Mouse (Mus musculus) erythroblast, embryonic 14.5 days (primary cell): Measurements from ENCODE around the gene Dbx2.

Experiments used
- GATA1 ChIP-seq: IDR thresholded peaks from 2 replicates; pipeline ENCODE4 v1.6.1; 2012; ENCODE audit warnings: low read length, inconsistent platforms, mixed read lengths
- TAL1 ChIP-seq: IDR thresholded peaks from 3 replicates; pipeline ENCODE4 v1.6.1; 2012; ENCODE audit warnings: low read length, inconsistent platforms, mixed read lengths

GRCm38 (mm10) chr15:95574661-95575060 lies 81.1 kb downstream of the Dbx2 start:
- TF ChIP-seq GATA1 (no peak), TAL1 (no peak)
